Mouse (Mus musculus): ENCODE measurements around the gene Klb. TPM values are rescaled to one million over a fixed set of nuclear protein-coding genes. Genes with fewer than 3 reads are reported as not detected.

The Klb gene
- total RNA-seq, 1 experiment from 2014 or later = not detected

Other genes with a start within 250 kb of the Klb start
- 39.5 and 51.5 TPM in 2 replicates for gene Klhl5, start 240.8 kb upstream of the Klb start, total RNA-seq (2017)
- 4.3 and 4.7 TPM in 2 replicates for gene Wdr19, start 148.6 kb upstream of the Klb start, total RNA-seq (2017)
- 122 and 172 TPM in 2 replicates for gene Rfc1, start 12.6 kb upstream of the Klb start, total RNA-seq (2017)
- gene Rpl9, start 43.1 kb downstream of the Klb start, total RNA-seq (2017) = 2,315 and 2,637 TPM in 2 replicates
- 34.7 and 42.6 TPM in 2 replicates for gene Lias, start 43.2 kb downstream of the Klb start, total RNA-seq (2017)
- gene Ugdh, start 87.6 kb downstream of the Klb start, total RNA-seq (2017) = 36.8 and 41.7 TPM in 2 replicates
- gene Gm43552, start 144.5 kb downstream of the Klb start, total RNA-seq (2017) = not detected in 2 replicates
- 76.0 and 83.0 TPM in 2 replicates for gene Smim14, start 188.9 kb downstream of the Klb start, total RNA-seq (2017)
- 48.2 and 49.6 TPM in 2 replicates for gene Ube2k, start 188.9 kb downstream of the Klb start, total RNA-seq (2017)

All from common myeloid progenitor, adult 5-6 weeks (primary cell).